Mouse (Mus musculus) heart, embryonic 16.5 days (tissue): ENCODE results near the gene Ppp1r21. TPM values are rescaled to one million over a fixed set of nuclear protein-coding genes. Genes with fewer than 3 reads are reported as not detected.
A peak's percentile ranks its signal among the peaks of the same experiment; 100 is the strongest.

Source experiments
- ATAC-seq: fragments of 200-750 bp; cut with Nextera tagmentation; replicated peaks from 2 replicates; pipeline ENCODE4 v1.8.0; 2017; ENCODE audit warnings: moderate number of reproducible peaks; ENCODE audit not compliant: insufficient read depth, low FRiP score; ENCODE audit errors: extremely low read depth
- H3K27ac ChIP-seq: fragments of 300-500 bp; sonication (generic); 2 replicates; pipeline ENCODE4 v1.5.1; 2014; ENCODE audit warnings: mild to moderate bottlenecking, low read length, control low read depth, moderate library complexity
- H3K27me3 ChIP-seq: fragments of 300-500 bp; sonication (generic); 2 replicates; pipeline ENCODE4 v1.6.1; 2014; ENCODE audit warnings: low read length, mixed read lengths; ENCODE audit not compliant: control insufficient read depth, insufficient read depth
- H3K36me3 ChIP-seq: fragments of 300-500 bp; sonication (generic); 2 replicates; pipeline ENCODE4 v1.6.1; 2014; ENCODE audit not compliant: control insufficient read depth, insufficient read depth
- H3K4me1 ChIP-seq: fragments of 300-500 bp; sonication (generic); 2 replicates; pipeline ENCODE4 v1.6.1; 2014; ENCODE audit warnings: low read length, mixed read lengths; ENCODE audit not compliant: control insufficient read depth, insufficient read depth
- H3K4me2 ChIP-seq: fragments of 300-500 bp; sonication (generic); 2 replicates; pipeline ENCODE4 v1.6.1; 2014; ENCODE audit warnings: low read depth, mild to moderate bottlenecking, control low read depth, low read length
- H3K4me3 ChIP-seq: fragments of 300-500 bp; sonication (generic); 2 replicates; pipeline ENCODE4 v1.5.1; 2014; ENCODE audit warnings: mild to moderate bottlenecking, control low read depth, low read length
- H3K9ac ChIP-seq: fragments of 300-500 bp; sonication (generic); 2 replicates; pipeline ENCODE4 v1.6.1; 2014; ENCODE audit warnings: low read length, control low read depth
- H3K9me3 ChIP-seq: fragments of 300-500 bp; sonication (generic); replicated peaks from 2 replicates; pipeline ENCODE4 v1.6.1; 2016; ENCODE audit warnings: low read length; ENCODE audit not compliant: control insufficient read depth
- WGBS: fragments of 180-500 bp; shearing (Covaris S2); extraction: QIAGEN DNeasy Blood & Tissue Kit; methylation state at CpG from one replicate; pipeline ENCODE4 v1.1.7; 2014; 5-methylcytosine and 5-hydroxymethylcytosine counted together
- polyA plus RNA-seq: library from polyadenylated mRNA; unstranded; fragments of >200 nt; fragmentation: Nextera tagmentation; extraction: Ambion mirVana; gene quantifications from 2 replicates; pipeline ENCODE4 v1.2.1, GENCODE M21; 2015

Gene Ppp1r21
- polyA plus RNA-seq, 1 experiment from 2014 or later, result 14.1 TPM

DNA sequence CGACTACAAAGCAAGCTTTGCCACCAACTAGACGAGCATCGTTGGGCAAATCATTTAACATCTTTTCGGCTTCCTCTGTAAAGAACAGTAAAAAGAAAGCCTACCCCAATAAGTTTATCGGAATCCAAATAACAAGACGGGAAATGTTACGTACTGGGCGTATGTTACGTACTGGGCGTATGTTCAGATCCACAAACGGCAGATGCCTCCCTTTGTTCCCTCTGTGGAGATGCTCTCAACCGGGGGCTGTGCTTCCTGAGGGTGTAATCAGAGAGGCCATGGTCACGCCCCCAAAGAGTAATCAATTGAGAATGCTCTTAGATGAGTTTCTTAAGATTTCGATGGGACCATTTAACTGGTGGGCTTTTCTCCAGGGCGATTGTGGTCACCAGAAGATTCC lies 79.4 kb downstream of the Ppp1r21 start:
- Histone ChIP-seq H3K36me3 (no peaks in the 10 kb centered on the region; the same call in 1 of the 2 replicates), H3K4me2 (no peak overlapping the region), H3K27ac (no peak overlapping the region), H3K9ac (no peak overlapping the region), H3K27me3 (no peaks in the 10 kb centered on the region), H3K9me3 (no peaks in the 10 kb centered on the region), H3K4me1 (peaks cover 9% of the 10 kb centered on the region), H3K4me3 (no peak overlapping the region)
- ATAC-seq, result no peak
- WGBS, result 84% methylated on average over 15 of the region's 15 CpGs

GRCm38 (mm10) chr17:88611057-88611456 lies 81.1 kb downstream of the Ppp1r21 start:
- Histone ChIP-seq H3K36me3 (no peaks in the 10 kb centered on the region; the same call in 1 of the 2 replicates), H3K9ac (no peak overlapping the region), H3K4me2 (no peak overlapping the region), H3K27me3 (no peaks in the 10 kb centered on the region), H3K4me1 (peaks cover 14% of the 10 kb centered on the region), H3K27ac (no peak overlapping the region), H3K9me3 (no peaks in the 10 kb centered on the region), H3K4me3 (no peak overlapping the region)
- ATAC-seq, result no peak
- 55% methylated on average over 2 of the region's 2 CpGs for WGBS

- Histone ChIP-seq H3K4me2 (no peak overlapping the region), H3K9ac (no peak overlapping the region), H3K4me3 (no peak overlapping the region), H3K27me3 (no peaks in the 10 kb centered on the region), H3K27ac (no peak overlapping the region), H3K4me1 (peaks cover 14% of the 10 kb centered on the region), H3K36me3 (no peaks in the 10 kb centered on the region; the same call in 1 of the 2 replicates), H3K9me3 (no peaks in the 10 kb centered on the region)
- WGBS, result 79% methylated on average over 6 of the region's 6 CpGs
- ATAC-seq, result no peak
Measured at GRCm38 (mm10) chr17:88613172-88613571, 83.3 kb downstream of the Ppp1r21 start.

- Histone ChIP-seq H3K4me3 (no peak overlapping the region), H3K4me1 (peaks cover 14% of the 10 kb centered on the region), H3K4me2 (no peak overlapping the region), H3K27ac (no peak overlapping the region), H3K27me3 (no peaks in the 10 kb centered on the region), H3K9me3 (no peaks in the 10 kb centered on the region), H3K36me3 (no peaks in the 10 kb centered on the region; the same call in 1 of the 2 replicates), H3K9ac (no peak overlapping the region)
- ATAC-seq, result no peak
- 80% methylated on average over 3 of the region's 3 CpGs for WGBS
Measured at GRCm38 (mm10) chr17:88613721-88614120, 83.8 kb downstream of the Ppp1r21 start.

GRCm38 (mm10) chr17:88614234-88614633 lies 84.3 kb downstream of the Ppp1r21 start:
- H3K9ac ChIP-seq, result no peak overlapping the region
- peak overlapping the region; percentile 70 for H3K27ac ChIP-seq
- no peak overlapping the region for H3K4me2 ChIP-seq
- no peaks in the 10 kb centered on the region for H3K27me3 ChIP-seq
- WGBS, result 28% methylated on average over 3 of the region's 3 CpGs
- H3K4me1 ChIP-seq, result peaks cover 14% of the 10 kb centered on the region
- H3K36me3 ChIP-seq, result no peaks in the 10 kb centered on the region; the same call in 1 of the 2 replicates
- H3K9me3 ChIP-seq, result no peaks in the 10 kb centered on the region
- no peak overlapping the region for H3K4me3 ChIP-seq
- peak; percentile 73; the same call in 1 of the 2 replicates for ATAC-seq

DNA sequence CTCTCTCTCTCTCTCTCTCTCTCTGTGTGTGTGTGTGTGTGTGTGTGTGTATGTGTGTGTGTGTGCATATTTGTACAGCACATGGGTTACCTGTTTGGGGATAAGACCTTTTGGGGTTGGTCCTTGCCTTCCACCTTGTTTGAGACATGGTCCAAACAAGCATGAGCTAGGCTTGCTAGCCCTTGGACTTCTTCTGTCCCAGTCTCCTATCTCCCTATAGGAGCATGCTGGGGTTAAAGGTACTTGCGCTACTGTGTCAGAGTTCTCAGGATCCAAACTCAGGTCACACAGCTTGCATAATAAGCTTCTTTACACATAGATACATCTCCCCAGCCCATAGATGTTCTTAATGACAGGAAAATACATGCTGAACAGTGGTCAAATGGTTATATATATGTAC lies 84.8 kb downstream of the Ppp1r21 start:
- Histone ChIP-seq H3K27me3 (no peaks in the 10 kb centered on the region), H3K9me3 (no peaks in the 10 kb centered on the region), H3K9ac (no peak overlapping the region), H3K27ac (peak overlapping the region; percentile 31; the same call in 1 of the 2 replicates), H3K4me2 (no peak overlapping the region), H3K36me3 (no peaks in the 10 kb centered on the region), H3K4me1 (peaks cover 14% of the 10 kb centered on the region), H3K4me3 (no peak overlapping the region)
- WGBS, result 89% methylated on average over 1 of the region's 1 CpGs
- ATAC-seq, result no peak

DNA sequence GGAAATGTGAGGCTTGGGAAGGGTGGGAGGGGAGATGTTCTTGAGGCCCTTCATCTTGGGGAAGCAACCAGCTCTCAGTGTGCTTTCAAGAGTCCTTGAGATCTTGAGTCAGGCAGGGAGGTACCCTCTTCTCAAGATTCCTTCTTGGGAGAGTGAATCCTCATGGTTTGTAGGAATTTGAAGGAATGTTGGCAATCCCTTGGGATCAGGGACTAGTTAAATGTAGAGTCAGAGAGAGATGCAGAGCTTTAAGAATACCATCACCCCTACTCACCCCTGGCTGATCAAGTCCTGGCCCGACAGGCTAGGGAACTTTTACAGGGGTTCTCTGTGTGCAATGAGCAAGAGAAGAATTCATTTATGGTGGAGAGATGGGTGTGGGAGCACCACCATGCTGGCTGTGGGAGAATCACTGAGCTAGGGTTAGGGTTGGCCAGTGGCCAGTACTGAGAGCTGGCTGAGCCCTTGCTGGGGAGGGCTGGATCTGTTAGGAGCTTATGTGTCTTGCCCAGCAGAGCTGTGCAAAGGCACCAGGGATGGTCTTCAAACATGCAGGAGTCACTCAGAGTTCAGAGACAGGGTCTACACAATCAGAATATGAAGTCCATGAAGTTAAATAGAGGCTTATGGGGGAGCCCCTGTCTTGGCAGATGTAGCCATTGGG lies 85.7 kb downstream of the Ppp1r21 start:
- H3K9me3 ChIP-seq, result no peaks in the 10 kb centered on the region
- ATAC-seq, result no peak
- H3K27me3 ChIP-seq, result no peaks in the 10 kb centered on the region
- no peak overlapping the region for H3K27ac ChIP-seq
- H3K4me2 ChIP-seq, result no peak overlapping the region
- no peak overlapping the region for H3K9ac ChIP-seq
- WGBS, result 89% methylated on average over 1 of the region's 1 CpGs
- no peaks in the 10 kb centered on the region for H3K36me3 ChIP-seq
- no peak overlapping the region for H3K4me3 ChIP-seq
- H3K4me1 ChIP-seq, result peaks cover 14% of the 10 kb centered on the region

DNA sequence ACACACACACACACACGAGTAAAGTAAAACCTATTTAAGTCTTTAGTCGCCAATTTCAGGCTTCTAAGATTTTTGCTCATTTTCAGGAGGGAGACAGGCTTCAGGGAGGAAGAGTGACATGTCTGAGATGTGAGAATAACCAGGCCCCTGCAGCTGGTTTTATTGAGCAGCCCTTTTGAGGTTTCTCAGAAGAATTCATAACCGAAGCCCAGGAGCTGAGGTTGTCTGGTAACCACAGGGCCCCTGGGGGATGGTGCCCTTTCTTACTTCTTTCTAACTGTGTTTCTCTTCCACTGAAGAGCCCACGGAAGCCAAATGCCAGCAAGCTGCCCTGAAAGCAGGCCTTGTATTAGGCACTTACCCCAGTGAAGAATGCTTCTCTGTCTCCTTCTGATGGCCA lies 91.0 kb downstream of the Ppp1r21 start:
- Histone ChIP-seq H3K36me3 (peaks cover 6% of the 10 kb centered on the region; the same call in 1 of the 2 replicates), H3K9me3 (peaks cover 3% of the 10 kb centered on the region; the same call in 1 of the 2 replicates)
- 65% methylated on average over 4 of the region's 4 CpGs for WGBS

GRCm38 (mm10) chr17:88621374-88621773 lies 91.5 kb downstream of the Ppp1r21 start:
- WGBS, result 73% methylated on average over 3 of the region's 3 CpGs
- ATAC-seq, result no peak
- Histone ChIP-seq H3K9ac (no peak overlapping the region), H3K4me2 (no peak overlapping the region), H3K27me3 (no peaks in the 10 kb centered on the region), H3K36me3 (peaks cover 6% of the 10 kb centered on the region; the same call in 1 of the 2 replicates), H3K4me3 (no peak overlapping the region), H3K27ac (peak overlapping the region; percentile 52), H3K4me1 (peaks cover 12% of the 10 kb centered on the region), H3K9me3 (peaks cover 3% of the 10 kb centered on the region; the same call in 1 of the 2 replicates)

More for the DNA sequence above, 91.0 kb downstream of the Ppp1r21 start:
- Histone ChIP-seq H3K27me3 (no peaks in the 10 kb centered on the region), H3K4me1 (peaks cover 7% of the 10 kb centered on the region), H3K4me2 (no peak overlapping the region), H3K27ac (peak overlapping the region; percentile 52), H3K4me3 (no peak overlapping the region), H3K9ac (no peak overlapping the region)
- ATAC-seq, result peak; percentile 58
